Mouse (Mus musculus): ENCODE results near the gene Gm49358.

The Gm49358 gene

DNA sequence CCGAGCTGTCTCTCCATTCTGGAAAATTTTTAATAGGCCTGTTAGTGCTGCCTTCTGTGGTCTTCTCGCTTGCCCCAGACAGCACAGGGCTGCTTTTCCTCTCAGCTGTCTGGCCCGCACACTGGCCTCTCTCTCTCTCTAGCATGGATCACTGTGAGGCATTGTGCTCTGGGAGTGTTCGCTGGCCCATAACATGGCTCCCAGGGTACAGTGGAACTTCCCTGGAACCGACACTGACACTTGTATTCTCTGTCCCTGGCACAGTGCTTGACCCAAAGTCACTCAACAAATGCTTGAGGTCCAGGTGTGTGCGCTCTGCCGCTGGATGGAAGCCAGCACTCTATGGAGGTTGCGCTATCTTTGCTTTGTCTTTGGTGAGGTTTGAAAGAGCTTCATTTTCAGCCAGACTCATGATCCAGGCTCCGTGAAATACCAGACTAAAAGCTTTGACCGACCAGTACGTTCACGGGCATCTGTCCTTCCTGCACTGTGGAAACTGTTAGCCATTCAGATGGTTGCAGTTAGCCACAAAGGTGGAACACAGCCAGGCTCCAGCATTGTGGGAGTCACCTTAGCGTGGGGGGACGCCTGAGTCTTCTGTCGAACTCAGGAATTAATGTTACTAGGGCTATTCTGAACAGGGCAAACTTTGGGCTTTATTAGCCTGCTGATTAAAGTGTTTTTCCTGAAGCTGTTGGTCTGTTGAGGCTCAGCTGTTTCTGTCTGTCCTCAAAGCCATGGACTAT is 44.4 kb downstream of the Gm49358 start:
- ATAC-seq (ENCODE audit: insufficient number of reproducible peaks, low FRiP score, low TSS enrichment), result no peak

DNA sequence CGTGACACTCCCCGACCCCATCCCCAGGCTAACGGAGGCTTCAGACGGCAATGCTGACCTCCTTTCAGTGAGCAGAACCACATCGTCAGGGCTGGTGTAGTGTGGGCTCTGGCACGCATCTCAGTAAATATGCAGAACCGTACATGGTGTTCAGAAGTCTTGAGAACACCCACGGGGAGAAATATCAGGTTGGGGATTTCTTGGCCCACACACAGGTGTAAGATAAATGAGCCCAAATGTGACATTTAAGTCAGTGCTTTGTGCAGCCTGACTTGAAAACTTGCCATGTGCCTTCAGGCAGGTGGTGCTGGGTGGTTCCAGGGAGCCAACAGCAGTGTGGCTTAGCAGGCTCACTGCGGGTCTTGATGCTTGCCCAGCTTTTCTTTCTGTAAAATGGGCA is 46.2 kb downstream of the Gm49358 start:
- ATAC-seq (ENCODE audit: insufficient number of reproducible peaks, low FRiP score, low TSS enrichment), result no peak; the same call in 1 of the 2 replicates

DNA sequence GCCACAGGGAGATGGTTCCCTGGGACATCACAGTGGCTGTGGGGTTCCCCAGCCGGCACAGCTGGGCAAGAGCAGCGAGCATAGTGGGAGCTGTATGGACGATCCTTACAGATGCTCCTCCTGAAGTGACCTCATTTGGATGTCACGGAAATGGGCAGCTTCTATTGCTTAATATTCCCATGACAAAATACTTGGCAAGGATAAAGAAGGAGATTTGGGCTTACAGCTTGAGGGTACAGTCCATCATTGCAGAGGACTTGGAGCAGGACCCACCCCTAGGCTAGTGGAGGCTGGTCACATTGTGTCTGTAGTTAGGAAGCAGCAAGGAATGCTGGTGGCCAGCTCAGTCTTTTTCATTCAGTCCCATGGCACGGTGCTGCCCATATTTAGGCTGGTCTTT is 46.8 kb downstream of the Gm49358 start:
- no peak for ATAC-seq (ENCODE audit: insufficient number of reproducible peaks, low FRiP score, low TSS enrichment)

DNA sequence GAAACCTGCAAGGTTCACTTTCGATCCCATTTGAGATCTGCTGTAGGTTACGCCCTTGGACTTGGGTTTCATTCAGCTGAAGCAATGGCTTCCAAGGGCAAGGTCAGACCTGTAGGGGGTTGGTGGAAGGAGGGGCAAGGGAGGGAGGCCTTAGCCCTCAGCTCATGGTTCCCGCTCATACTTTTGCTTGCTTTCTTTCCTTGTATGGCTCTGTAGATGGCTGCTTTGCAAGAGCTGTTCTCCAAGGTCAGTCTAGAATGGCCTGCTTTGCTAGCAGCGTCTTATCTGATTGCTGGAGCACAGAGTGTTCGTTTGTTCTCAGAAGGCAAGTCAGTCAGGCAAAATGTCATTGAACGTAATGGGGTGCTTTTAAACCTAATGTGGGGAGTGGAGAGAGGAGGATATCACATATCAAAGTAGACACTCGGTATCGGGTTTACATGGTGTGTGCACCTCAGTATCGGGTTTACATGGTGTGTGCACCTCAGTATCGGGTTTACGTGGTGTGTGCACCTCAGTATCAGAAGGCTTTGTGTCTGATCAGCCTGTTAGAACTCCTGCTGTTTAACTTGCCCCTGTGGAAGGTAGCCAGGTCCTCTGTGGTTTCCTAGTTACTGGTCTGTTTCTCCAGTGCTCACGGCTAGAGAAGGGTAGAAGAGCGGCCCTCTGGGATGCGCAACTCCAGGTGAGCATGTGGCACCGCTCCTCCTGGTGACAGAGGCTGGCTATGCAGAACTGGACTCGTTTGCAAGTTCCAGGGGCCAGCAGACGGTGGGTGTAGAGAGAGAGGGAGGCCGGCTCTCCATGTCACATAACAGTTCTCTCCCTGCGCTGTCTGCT is 50.7 kb downstream of the Gm49358 start:
- ATAC-seq (ENCODE audit: insufficient number of reproducible peaks, low FRiP score, low TSS enrichment), result no peak

DNA sequence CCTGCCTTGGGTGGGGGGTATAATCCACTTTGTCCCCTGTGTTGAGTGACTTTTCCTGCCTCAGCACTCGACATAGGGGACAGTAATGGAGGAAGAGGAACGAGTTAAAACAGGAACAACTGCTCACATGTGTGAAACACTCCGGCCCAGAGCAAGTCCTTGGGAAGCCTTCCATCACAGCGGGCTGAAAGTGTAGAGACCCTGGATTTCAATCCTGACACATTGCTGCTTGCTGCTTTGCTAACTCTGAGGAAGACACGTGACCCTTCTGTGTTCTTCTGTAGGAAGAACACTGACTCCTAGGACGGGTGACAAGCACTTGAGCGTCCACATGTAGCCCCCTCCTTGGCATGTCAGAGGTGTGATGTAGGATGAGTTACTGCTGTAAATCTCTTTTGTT is 51.4 kb downstream of the Gm49358 start:
- ATAC-seq (ENCODE audit: insufficient number of reproducible peaks, low FRiP score, low TSS enrichment), result no peak

DNA sequence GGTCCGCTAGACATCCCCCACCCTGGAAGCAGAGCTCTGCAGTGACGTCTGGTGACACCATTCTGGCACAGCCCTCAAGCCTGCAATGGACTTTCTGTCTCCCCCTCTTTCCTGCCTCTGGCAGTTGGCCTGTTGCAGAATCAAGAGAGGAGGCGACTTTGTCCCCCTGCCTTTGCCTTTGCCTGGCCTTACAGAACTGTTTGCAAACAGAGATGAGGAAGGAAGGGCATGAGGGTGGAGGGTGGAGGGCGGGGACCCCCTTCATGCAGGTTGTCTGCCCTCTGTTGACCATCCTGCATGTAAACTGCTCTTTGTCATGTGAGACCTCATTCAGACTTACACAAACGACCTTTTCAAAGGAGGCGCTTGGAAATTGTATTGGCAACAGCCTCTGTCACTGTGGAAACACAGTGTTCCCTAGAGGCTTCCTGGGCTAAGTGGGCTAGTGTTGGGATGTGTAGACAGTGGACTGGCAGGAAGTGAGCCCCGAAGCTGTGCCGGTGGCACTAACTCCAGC is 55.9 kb downstream of the Gm49358 start:
- no peak for ATAC-seq (ENCODE audit: insufficient number of reproducible peaks, low FRiP score, low TSS enrichment)

DNA sequence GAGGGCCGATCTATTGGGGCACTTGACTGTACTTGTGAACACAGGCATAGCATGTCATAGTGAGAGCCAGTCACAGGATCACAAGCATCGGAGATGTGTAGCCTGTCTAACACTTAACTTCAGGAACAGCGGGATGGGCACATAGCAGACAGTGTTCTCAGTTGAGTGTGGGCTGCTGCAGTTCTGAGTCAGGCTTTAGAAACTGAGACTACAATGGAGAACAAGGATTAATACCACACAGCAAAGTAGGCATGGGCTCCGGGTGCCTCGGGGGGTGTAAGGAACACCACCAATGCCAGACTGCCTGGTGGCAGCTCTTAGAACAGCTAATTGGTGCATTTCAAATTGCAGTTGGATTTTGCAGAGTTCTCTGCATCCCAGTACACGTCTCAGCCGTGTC is 57.2 kb downstream of the Gm49358 start:
- no peak for ATAC-seq (ENCODE audit: insufficient number of reproducible peaks, low FRiP score, low TSS enrichment)

DNA sequence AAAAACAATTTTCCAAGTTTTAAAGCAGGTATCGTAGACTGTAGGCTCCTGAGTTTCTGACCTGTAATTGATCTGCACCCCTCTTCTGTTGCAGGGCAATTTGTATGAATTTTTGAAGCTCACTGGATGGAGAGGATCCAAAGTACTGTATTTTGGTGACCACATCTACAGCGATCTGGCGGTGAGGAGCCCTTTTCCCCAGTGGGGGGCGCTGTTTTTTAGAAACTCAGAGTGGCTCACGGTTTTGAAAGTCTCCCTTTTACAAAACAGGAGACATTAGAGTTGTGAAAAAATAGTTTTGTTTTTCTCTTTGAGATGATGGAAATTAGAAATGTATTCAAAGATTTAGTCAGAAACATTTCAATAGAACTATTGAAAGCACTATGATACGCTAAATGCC is 60.3 kb downstream of the Gm49358 start:
- no peak for ATAC-seq (ENCODE audit: insufficient number of reproducible peaks, low FRiP score, low TSS enrichment)

DNA sequence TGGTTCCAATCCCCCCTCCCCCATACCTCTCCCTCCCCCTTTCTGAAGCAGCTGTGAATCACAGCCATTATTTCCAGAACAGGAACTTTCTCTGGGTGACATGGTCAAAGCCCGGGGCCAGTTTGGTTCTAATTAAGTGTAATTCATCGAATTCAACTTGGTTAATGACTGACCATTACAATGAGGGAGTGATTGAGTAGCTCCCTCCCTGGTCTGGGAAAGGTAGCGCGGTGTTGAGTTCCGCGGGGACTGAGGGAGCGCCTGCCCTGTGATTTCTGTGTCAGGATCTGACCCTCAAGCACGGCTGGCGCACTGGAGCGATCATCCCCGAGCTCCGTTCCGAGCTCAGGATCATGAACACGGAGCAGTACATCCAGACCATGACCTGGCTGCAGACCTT is 61.1 kb downstream of the Gm49358 start:
- no peak for ATAC-seq (ENCODE audit: insufficient number of reproducible peaks, low FRiP score, low TSS enrichment)

DNA sequence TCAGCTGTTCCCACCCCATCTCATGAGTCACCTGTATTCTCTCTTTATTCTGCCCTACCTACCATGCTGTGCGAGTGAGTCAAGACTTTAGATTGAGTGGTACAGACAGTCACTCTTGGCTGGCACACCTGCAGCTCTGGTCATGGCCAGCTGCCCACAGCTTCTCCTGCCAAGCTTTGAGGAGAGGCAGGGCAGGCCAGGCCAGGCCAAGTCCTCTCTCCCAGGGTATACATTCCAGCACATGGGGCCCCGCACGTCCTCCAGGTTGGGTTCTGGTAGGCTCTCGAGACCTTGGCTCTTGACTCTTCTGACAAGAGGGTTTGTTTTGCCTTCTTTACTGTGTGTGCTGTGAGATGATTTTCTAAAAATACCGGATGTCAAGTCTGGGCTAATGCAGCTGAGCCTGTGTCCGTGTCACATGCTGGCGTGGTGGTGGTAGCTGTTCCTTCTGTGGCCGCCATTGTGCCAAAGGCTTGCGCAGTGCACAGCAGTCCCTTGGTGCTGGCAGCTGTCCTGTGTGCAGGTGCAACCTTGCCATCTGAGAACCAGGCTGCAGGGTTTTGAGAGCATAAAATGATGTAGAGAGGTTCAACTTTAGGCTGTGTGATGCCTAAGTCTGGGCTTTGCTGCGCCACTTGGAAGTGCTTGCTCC is 62.2 kb downstream of the Gm49358 start:
- ATAC-seq (ENCODE audit: insufficient number of reproducible peaks, low FRiP score, low TSS enrichment), result peak; percentile 81

DNA sequence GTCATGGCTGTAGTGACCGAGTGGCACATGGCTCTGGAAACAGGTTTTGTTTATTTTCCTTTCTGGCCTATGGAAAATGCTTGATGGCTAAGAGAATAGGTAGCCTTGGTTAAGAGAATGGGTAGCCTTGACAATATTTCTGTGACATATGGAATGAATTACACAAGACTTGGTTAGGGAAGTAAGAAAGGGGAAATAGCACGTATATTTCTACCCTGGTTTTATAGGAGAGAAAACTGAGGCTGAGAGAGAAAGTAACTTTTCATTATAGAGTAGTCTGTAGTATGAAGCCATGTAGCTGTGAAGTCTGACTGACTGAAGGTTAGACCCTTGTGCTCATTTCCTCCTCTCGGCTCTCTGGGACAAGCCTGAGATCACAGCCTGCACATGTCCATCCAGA is 63.2 kb downstream of the Gm49358 start:
- ATAC-seq (ENCODE audit: insufficient number of reproducible peaks, low FRiP score, low TSS enrichment), result no peak

DNA sequence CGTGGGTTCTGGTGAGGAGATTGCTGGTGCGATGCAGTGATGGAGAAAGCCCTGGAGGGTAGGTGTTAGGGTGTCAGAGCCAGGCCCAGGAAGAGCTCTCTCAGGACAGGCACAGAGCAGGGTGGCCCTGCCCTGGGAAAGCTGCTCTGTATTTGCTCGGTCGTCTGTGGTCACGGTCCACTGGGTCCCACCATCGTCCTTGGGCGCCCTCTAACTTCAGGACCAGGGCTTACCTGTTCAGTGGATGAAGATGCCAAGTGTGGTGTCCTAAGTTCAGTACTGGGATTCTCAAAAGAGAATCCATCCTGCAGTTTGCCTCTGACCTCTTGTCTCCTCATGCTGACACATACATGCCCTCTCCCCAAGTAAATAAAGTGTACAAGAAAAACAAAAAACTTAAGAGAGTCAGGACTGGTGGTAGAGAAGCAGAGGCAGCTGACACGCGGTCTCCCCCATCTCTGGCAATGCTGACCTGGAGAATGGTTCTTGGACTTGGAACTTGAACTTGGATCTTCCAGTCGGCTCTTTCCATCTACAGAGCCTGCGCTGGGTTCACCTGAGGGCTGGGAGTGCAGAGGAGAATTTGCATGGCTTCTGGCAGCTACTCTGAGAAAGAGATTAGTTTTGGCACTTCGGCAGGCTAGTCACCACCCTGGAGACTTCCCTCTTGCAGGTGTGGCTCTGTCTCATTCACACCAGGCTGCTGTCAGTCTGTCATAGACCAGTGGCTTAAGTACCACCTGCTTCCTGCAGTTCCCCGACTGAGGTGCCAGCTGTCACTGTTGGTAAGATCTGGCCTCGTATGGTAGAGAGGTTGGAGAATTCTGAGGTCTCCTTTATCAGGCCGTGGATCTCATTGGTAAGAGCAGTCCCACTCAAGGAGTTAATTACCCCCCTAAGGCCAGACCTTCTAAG is 64.7 kb downstream of the Gm49358 start:
- no peak for ATAC-seq (ENCODE audit: insufficient number of reproducible peaks, low FRiP score, low TSS enrichment)

DNA sequence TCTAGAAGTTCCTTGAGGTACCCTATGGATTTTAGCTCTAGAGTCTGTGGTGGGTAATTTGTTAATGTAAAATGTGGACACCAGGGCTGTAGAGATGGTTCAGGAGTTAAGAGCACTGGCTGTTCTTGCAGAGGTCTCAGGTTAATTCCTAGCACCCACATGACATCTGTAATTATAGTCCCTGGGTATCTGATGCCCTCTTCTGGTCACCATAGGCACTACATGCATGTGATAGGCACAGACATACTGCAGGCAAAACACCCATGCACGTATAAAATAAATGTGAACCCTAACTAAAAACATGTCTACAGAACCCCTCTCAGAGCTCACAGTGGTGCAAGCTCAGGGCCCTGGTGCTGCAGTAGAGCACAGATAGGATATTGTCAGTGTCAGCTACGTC is 65.7 kb downstream of the Gm49358 start:
- ATAC-seq (ENCODE audit: insufficient number of reproducible peaks, low FRiP score, low TSS enrichment), result no peak

DNA sequence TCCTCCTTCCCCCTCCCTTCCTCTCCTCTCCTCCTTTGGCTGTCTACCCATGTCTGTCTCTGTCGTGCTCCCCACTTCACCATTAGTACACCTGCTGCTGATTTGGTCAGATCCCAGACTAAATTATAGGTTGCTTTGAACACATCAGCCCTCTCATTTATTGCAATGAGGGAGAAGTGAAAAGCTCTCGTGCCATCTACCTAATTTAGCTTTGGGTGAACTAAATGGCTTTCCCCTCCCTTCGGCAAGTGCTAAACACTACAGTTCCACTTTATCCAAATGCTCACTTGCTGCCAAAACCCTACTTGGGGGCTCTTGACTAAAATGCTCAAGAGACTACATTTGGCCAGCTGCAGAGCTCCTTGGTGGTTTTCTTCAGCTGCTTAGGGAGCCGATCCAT is 73.0 kb downstream of the Gm49358 start:
- no peak for ATAC-seq (ENCODE audit: insufficient number of reproducible peaks, low FRiP score, low TSS enrichment)

DNA sequence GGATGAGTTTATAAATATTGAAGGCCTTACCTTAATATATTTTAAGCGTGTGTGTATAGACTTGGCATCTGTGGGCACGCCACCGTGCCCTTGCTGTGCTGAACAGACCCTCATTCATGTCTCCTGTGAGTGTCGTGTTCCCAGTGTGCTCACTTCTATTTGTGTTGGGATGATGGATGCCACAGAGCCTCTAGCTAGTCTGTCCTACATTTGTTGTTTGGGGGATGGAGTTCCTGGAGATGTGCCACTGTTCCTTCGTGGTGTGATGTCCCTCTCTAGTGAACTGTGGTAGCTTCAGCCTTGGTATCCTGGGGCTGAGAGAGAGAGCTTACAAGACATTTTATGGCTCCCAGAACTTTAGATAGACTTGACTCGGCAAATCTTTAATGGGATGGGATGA is 75.1 kb downstream of the Gm49358 start:
- no peak for ATAC-seq (ENCODE audit: insufficient number of reproducible peaks, low FRiP score, low TSS enrichment)

DNA sequence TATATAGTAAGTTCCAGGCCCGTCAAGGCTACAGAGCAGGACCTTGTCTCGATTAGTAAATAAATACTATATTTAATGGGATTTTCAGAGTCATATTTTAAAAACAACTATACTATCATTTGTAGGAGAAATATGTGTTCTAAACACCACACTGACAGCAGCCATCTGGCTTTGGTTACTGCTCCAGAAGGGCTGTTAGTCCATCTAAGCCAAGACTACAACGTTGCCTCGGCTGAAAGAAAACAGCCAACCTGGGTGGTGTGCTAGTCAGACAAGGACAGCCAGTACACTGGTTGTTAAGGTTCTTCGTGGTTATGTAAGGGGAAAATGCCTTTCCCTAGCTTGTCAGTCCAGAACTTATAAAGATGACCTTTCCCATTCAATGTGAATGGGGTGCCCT is 78.9 kb downstream of the Gm49358 start:
- no peak for ATAC-seq (ENCODE audit: insufficient number of reproducible peaks, low FRiP score, low TSS enrichment)

DNA sequence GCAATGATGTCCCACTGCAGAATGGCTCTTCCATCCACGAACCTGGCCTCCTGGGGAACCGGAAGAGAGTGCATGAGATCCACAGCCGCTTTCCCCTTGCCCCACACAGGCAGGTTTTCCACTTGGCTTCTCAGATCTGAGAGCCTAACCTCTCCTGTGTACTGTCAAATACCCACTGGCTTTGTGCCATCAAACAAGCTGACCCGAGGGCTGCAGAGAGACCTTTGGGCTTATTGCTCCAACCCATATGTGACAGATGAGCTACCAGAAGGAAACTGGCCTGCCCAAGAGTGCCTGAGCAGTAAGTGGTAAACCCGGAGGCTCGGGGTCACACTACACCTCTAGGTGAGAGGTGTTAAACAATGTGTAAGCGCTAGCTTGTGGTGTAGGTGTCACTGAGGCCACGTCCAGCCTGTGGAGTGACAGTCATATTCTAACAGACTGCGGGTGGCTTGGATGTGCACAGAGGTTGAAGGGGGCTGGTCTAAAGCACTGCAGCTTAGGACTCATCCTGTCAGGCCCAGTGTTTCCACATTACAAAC is 83.2 kb downstream of the Gm49358 start:
- ATAC-seq (ENCODE audit: insufficient number of reproducible peaks, low FRiP score, low TSS enrichment), result no peak

DNA sequence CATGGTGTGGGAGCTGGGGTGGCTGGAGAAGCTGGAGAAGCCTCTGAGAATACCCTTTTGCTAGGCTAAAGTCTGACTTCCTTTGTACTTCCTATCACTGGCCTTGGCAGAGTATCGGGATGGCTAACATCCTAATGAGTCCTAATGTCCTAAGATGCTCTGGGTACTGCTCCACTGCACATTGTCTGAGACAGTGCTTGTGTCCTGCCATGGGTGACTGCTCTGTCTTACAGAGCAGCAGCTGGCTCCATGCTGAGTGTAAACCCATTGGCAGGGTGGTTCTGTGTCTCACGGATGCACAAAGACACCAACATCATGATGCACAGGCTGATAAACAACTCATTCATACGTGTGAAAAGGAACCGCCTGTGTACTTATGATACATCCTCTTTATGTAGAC is 85.3 kb downstream of the Gm49358 start:
- no peak for ATAC-seq (ENCODE audit: insufficient number of reproducible peaks, low FRiP score, low TSS enrichment)

DNA sequence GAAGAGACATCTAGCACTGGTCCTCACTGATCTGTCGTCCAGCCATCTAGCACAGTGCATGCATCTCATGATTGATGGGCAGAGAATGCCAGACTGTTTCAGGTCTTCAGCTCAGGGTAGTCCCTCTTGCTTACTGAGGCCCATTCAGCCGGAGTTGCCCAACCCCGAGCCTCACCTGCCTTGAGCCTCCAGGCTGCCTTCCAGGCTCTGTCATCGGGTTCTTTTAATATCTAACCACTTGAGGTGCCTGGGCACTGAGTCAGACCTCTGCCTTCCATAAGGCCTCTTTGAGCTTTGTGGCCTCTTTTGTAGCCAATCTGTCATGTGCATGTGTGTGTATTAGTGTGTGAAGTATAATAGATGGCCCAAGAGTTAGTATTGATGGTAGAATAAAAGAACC is 85.7 kb downstream of the Gm49358 start:
- no peak for ATAC-seq (ENCODE audit: insufficient number of reproducible peaks, low FRiP score, low TSS enrichment)

DNA sequence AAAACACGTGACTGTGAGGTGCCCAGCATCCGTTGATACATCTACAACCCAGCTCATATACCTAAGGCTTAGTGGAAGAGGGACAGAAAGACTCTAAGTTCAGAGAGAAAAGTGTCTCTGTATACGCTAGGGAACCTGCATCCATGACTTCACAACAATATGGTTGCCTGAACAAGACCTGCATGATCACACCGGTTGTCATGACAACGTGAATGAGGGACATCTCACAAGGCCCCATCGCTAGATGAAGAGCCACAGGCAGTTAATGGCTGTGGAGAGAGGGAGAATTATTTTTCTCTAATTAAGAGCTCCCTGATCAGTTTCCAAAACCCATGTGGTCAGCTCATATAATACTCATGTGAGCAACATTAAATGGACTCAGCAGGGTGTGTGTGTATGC is 88.4 kb downstream of the Gm49358 start:
- ATAC-seq (ENCODE audit: insufficient number of reproducible peaks, low FRiP score, low TSS enrichment), result no peak

Data from cerebellum, adult (tissue).